Mouse (Mus musculus) heart, embryonic 16.5 days (tissue): Measurements from ENCODE around the gene Usp15. TPM values are rescaled to one million over a fixed set of nuclear protein-coding genes. Genes with fewer than 3 reads are reported as not detected.

Experiments
- ATAC-seq: fragments of 200-750 bp; cut with Nextera tagmentation; replicated peaks from 2 replicates; pipeline ENCODE4 v1.8.0; 2017; ENCODE audit warnings: moderate number of reproducible peaks; ENCODE audit not compliant: insufficient read depth, low FRiP score; ENCODE audit errors: extremely low read depth
- H3K27ac ChIP-seq: fragments of 300-500 bp; sonication (generic); 2 replicates; pipeline ENCODE4 v1.5.1; 2014; ENCODE audit warnings: mild to moderate bottlenecking, low read length, control low read depth, moderate library complexity
- H3K27me3 ChIP-seq: fragments of 300-500 bp; sonication (generic); 2 replicates; pipeline ENCODE4 v1.6.1; 2014; ENCODE audit warnings: low read length, mixed read lengths; ENCODE audit not compliant: control insufficient read depth, insufficient read depth
- H3K36me3 ChIP-seq: fragments of 300-500 bp; sonication (generic); 2 replicates; pipeline ENCODE4 v1.6.1; 2014; ENCODE audit not compliant: control insufficient read depth, insufficient read depth
- H3K4me1 ChIP-seq: fragments of 300-500 bp; sonication (generic); 2 replicates; pipeline ENCODE4 v1.6.1; 2014; ENCODE audit warnings: low read length, mixed read lengths; ENCODE audit not compliant: control insufficient read depth, insufficient read depth
- H3K4me2 ChIP-seq: fragments of 300-500 bp; sonication (generic); 2 replicates; pipeline ENCODE4 v1.6.1; 2014; ENCODE audit warnings: low read depth, mild to moderate bottlenecking, control low read depth, low read length
- H3K4me3 ChIP-seq: fragments of 300-500 bp; sonication (generic); 2 replicates; pipeline ENCODE4 v1.5.1; 2014; ENCODE audit warnings: mild to moderate bottlenecking, control low read depth, low read length
- H3K9ac ChIP-seq: fragments of 300-500 bp; sonication (generic); 2 replicates; pipeline ENCODE4 v1.6.1; 2014; ENCODE audit warnings: low read length, control low read depth
- H3K9me3 ChIP-seq: fragments of 300-500 bp; sonication (generic); replicated peaks from 2 replicates; pipeline ENCODE4 v1.6.1; 2016; ENCODE audit warnings: low read length; ENCODE audit not compliant: control insufficient read depth
- WGBS: fragments of 180-500 bp; shearing (Covaris S2); extraction: QIAGEN DNeasy Blood & Tissue Kit; methylation state at CpG from one replicate; pipeline ENCODE4 v1.1.7; 2014; 5-methylcytosine and 5-hydroxymethylcytosine counted together
- polyA plus RNA-seq: library from polyadenylated mRNA; unstranded; fragments of >200 nt; fragmentation: Nextera tagmentation; extraction: Ambion mirVana; gene quantifications from 2 replicates; pipeline ENCODE4 v1.2.1, GENCODE M21; 2015

The Usp15 gene
- polyA plus RNA-seq, 1 experiment from 2014 or later: 66.0 TPM

GRCm38 (mm10) chr10:123156392-123156791 lies 40.4 kb downstream of the Usp15 start:
- Histone ChIP-seq H3K4me3 (no peak overlapping the region), H3K9ac (no peak overlapping the region), H3K36me3 (peaks cover 8% of the 10 kb centered on the region), H3K9me3 (no peaks in the 10 kb centered on the region), H3K27me3 (no peaks in the 10 kb centered on the region), H3K4me1 (peaks cover 7% of the 10 kb centered on the region; the same call in 1 of the 2 replicates), H3K27ac (no peak overlapping the region), H3K4me2 (no peak overlapping the region)
- ATAC-seq: no peak; the same call in 1 of the 2 replicates
- 62% methylated on average over 2 of the region's 2 CpGs for WGBS

- H3K4me3 ChIP-seq: no peak overlapping the region
- no peak overlapping the region for H3K4me2 ChIP-seq
- no peaks in the 10 kb centered on the region for H3K27me3 ChIP-seq
- WGBS: 92% methylated on average over 6 of the region's 6 CpGs
- H3K9me3 ChIP-seq: no peaks in the 10 kb centered on the region
- peaks cover 8% of the 10 kb centered on the region for H3K36me3 ChIP-seq
- H3K9ac ChIP-seq: no peak overlapping the region
- H3K27ac ChIP-seq: no peak overlapping the region
- H3K4me1 ChIP-seq: peaks cover 7% of the 10 kb centered on the region; the same call in 1 of the 2 replicates
- ATAC-seq: no peak
Observed at GRCm38 (mm10) chr10:123155764-123156163, 41.0 kb downstream of the Usp15 start.

GRCm38 (mm10) chr10:123153321-123153720 lies 43.5 kb downstream of the Usp15 start:
- Histone ChIP-seq H3K4me2 (no peak overlapping the region), H3K9me3 (no peaks in the 10 kb centered on the region), H3K27me3 (no peaks in the 10 kb centered on the region), H3K4me3 (no peak overlapping the region), H3K4me1 (peaks cover 5% of the 10 kb centered on the region), H3K27ac (no peak overlapping the region), H3K36me3 (no peaks in the 10 kb centered on the region), H3K9ac (no peak overlapping the region)
- no peak for ATAC-seq
- 77% methylated on average over 2 of the region's 2 CpGs for WGBS

GRCm38 (mm10) chr10:123148025-123148814 lies 48.6 kb downstream of the Usp15 start:
- H3K4me1 ChIP-seq: peaks cover 11% of the 10 kb centered on the region
- H3K9me3 ChIP-seq: no peaks in the 10 kb centered on the region
- WGBS: 38% methylated on average over 4 of the region's 4 CpGs
- H3K9ac ChIP-seq: no peak overlapping the region
- no peak overlapping the region for H3K4me2 ChIP-seq
- ATAC-seq: no peak
- H3K36me3 ChIP-seq: peaks cover 3% of the 10 kb centered on the region; the same call in 1 of the 2 replicates
- H3K27ac ChIP-seq: peak overlapping the region; percentile 58
- H3K27me3 ChIP-seq: no peaks in the 10 kb centered on the region
- no peak overlapping the region for H3K4me3 ChIP-seq

DNA sequence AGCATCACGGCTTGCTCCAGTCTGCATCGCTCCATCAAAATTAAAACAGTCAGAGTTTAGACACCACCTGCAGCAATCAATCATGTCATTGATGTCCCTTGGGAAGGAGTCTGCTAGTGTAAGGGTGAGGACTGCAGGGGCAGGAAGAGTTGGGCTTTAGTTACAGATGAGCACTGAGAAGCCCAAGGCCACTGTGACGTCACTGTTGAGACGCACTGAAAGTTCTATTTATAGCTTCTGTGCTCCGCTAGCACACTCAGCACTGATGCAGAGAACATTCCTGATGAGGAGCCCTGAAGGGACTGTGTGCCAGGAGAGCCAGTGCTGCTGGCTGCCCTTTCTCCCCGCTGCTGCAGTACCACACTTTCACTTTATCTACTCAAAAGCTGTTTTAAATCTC lies 49.6 kb downstream of the Usp15 start:
- Histone ChIP-seq H3K4me2 (no peak overlapping the region), H3K27ac (peak overlapping the region; percentile 67; the same call in 1 of the 2 replicates), H3K27me3 (no peaks in the 10 kb centered on the region), H3K4me1 (peaks cover 11% of the 10 kb centered on the region), H3K36me3 (peaks cover 3% of the 10 kb centered on the region; the same call in 1 of the 2 replicates), H3K9me3 (no peaks in the 10 kb centered on the region), H3K4me3 (no peak overlapping the region), H3K9ac (no peak overlapping the region)
- ATAC-seq: peak; percentile 91
- WGBS: 45% methylated on average over 6 of the region's 6 CpGs

DNA sequence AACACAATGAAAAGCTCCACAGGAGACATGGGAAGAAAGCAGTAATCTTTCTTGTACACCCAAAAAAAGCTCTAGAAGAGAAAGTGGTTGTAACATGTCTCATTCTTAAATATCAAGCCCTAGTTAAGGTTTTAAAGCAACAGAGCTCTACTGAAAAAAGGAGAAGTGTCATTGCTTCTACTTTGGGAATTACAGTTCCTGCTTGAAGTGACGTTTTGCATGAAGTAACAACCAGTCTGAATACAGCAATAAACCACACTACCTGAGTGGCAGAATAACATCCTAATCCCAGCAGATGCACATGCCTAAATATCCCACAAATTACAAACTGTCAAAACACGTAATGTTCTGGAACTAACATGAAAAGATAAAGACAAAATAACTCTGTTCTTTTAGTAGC lies 50.4 kb downstream of the Usp15 start:
- Histone ChIP-seq H3K9me3 (no peaks in the 10 kb centered on the region), H3K9ac (no peak overlapping the region), H3K36me3 (peaks cover 3% of the 10 kb centered on the region; the same call in 1 of the 2 replicates), H3K4me1 (peaks cover 11% of the 10 kb centered on the region), H3K27ac (no peak overlapping the region), H3K27me3 (no peaks in the 10 kb centered on the region), H3K4me3 (no peak overlapping the region), H3K4me2 (no peak overlapping the region)
- no peak for ATAC-seq
- 76% methylated on average over 2 of the region's 2 CpGs for WGBS

DNA sequence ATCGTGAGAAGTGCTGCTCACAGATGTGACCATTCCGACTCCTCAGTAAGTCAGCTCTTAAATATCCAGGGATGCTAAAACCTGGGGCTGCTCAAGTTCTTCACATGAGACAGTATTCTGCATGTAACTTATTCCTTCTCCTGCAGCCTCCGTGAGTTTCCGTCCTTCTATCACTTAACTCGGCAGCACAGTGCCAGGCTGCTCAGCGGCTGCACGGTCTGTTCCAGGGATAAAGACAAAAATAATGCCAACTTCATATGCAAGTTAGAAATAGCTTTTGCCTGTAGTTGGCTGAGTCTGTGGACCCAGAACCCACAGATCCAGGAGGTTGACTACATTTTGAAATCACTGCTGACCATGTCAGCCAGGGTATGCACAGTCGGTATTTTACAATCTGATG lies 52.5 kb downstream of the Usp15 start:
- H3K27me3 ChIP-seq: no peaks in the 10 kb centered on the region
- H3K4me2 ChIP-seq: no peak overlapping the region
- peaks cover 11% of the 10 kb centered on the region for H3K4me1 ChIP-seq
- H3K27ac ChIP-seq: no peak overlapping the region
- no peak overlapping the region for H3K4me3 ChIP-seq
- H3K9ac ChIP-seq: no peak overlapping the region
- H3K9me3 ChIP-seq: no peaks in the 10 kb centered on the region
- WGBS: 84% methylated on average over 8 of the region's 8 CpGs
- ATAC-seq: no peak
- H3K36me3 ChIP-seq: peaks cover 3% of the 10 kb centered on the region; the same call in 1 of the 2 replicates

DNA sequence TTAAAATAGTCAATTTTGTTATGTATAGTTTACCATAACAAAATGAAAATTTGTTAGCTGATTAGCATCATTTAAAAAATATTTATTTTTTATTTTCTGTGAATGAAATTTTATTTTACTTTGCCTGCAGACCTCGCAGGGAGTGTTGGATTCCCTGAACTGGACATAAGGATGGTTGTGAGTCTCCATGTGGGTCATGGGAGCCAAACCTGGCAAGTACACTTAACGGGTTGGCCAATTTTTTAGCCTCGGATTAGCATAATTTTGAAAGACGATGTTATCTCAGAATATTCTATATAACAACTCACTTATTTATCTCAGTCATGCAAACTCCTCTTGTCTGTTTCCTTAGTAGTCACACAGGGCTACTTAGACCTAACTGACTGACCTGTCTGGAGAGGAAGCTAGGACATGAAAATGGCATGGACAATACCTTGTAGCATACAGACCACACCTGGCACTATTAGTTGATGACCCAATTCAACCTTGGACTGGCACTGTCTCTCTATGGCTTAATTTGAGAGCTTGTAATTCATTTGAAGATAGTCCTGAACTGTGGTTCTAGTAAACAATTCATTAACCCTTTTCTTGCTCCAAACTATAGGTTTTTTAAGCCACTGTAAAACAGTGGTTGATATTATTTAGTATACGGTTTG lies 54.3 kb downstream of the Usp15 start:
- Histone ChIP-seq H3K9me3 (no peaks in the 10 kb centered on the region), H3K4me3 (no peak overlapping the region), H3K36me3 (peaks cover 3% of the 10 kb centered on the region; the same call in 1 of the 2 replicates), H3K4me2 (no peak overlapping the region), H3K9ac (no peak overlapping the region), H3K4me1 (peaks cover 4% of the 10 kb centered on the region), H3K27ac (no peak overlapping the region), H3K27me3 (no peaks in the 10 kb centered on the region)
- WGBS: 88% methylated on average over 5 of the region's 5 CpGs
- ATAC-seq: no peak

DNA sequence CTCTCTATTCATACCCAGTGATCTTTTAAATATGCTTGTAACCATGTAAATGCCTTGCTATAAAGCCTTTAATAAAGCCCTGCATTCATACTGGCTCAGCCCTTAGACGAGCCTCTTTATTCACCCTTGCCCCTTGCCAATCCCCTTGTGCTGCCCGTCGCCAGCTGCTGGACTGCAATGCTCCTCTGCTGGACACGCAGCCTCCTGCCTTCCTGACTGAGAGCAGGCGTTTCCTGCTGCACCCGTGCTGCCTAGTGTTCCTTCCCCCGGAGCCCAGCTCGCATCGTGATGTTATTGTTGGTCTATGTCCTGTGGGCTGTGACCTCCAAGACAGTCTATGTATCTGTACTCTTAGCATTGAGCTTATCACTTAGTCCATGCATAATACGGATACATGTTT lies 61.0 kb downstream of the Usp15 start:
- H3K9me3 ChIP-seq: no peaks in the 10 kb centered on the region
- no peak overlapping the region for H3K9ac ChIP-seq
- 71% methylated on average over 10 of the region's 10 CpGs for WGBS
- no peak overlapping the region for H3K4me3 ChIP-seq
- H3K4me1 ChIP-seq: no peaks in the 10 kb centered on the region
- ATAC-seq: 0 out of 2 replicates have a peak, but pooled peaks have one; percentile 49
- H3K4me2 ChIP-seq: no peak overlapping the region
- H3K36me3 ChIP-seq: peaks cover 23% of the 10 kb centered on the region
- no peaks in the 10 kb centered on the region for H3K27me3 ChIP-seq
- no peak overlapping the region for H3K27ac ChIP-seq
